Mouse (Mus musculus) intestine, postnatal 0 days (tissue): ENCODE measurements around the gene Nutf2-ps1. TPM values are rescaled to one million over a fixed set of nuclear protein-coding genes. Genes with fewer than 3 reads are reported as not detected.
A peak's percentile ranks its signal among the peaks of the same experiment; 100 is the strongest.

Experiments used
- ATAC-seq: fragments of 200-750 bp; cut with Nextera tagmentation; 2 replicates; pipeline ENCODE4 v1.8.0; 2017; ENCODE audit warnings: mild to moderate bottlenecking, moderate TSS enrichment, moderate library complexity
- H3K27ac ChIP-seq: fragments of 300-500 bp; sonication (generic); 2 replicates; pipeline ENCODE4 v1.5.1; 2014; ENCODE audit warnings: mild to moderate bottlenecking, low read depth, low read length, moderate library complexity
- H3K27me3 ChIP-seq: fragments of 300-500 bp; sonication (generic); replicated peaks from 2 replicates; pipeline ENCODE4 v1.6.1; 2014; ENCODE audit warnings: low read length, mixed read lengths; ENCODE audit not compliant: control insufficient read depth, insufficient read depth
- H3K36me3 ChIP-seq: fragments of 300-500 bp; sonication (generic); 2 replicates; pipeline ENCODE4 v1.6.1; 2014; ENCODE audit warnings: mild to moderate bottlenecking, moderate library complexity; ENCODE audit not compliant: control insufficient read depth, insufficient read depth
- H3K4me1 ChIP-seq: fragments of 300-500 bp; sonication (generic); replicated peaks from 2 replicates; pipeline ENCODE4 v1.6.1; 2014; ENCODE audit warnings: antibody characterized with exemption, low read length, mixed read lengths; ENCODE audit not compliant: control insufficient read depth, insufficient read depth
- H3K4me2 ChIP-seq: fragments of 300-500 bp; sonication (generic); replicated peaks from 2 replicates; pipeline ENCODE4 v1.6.1; 2014; ENCODE audit warnings: low read depth, mild to moderate bottlenecking, moderate library complexity
- H3K4me3 ChIP-seq: fragments of 300-500 bp; sonication (generic); 2 replicates; pipeline ENCODE4 v1.5.1; 2014; ENCODE audit warnings: low read depth, low read length
- H3K9ac ChIP-seq: fragments of 300-500 bp; sonication (generic); 2 replicates; pipeline ENCODE4 v1.6.1; 2014; ENCODE audit warnings: mild to moderate bottlenecking, low read depth, low read length
- H3K9me3 ChIP-seq: fragments of 300-500 bp; sonication (generic); 2 replicates; pipeline ENCODE4 v1.6.1; 2016; ENCODE audit warnings: mixed run types; ENCODE audit not compliant: control insufficient read depth
- CTCF ChIP-seq: sonication (generic); IDR thresholded peaks from 2 replicates; pipeline ENCODE4 v1.5.1; 2016; ENCODE audit warnings: low read depth, mild to moderate bottlenecking, control low read depth, antibody characterized with exemption, moderate library complexity
- WGBS: fragments of 180-500 bp; shearing (Covaris S2); extraction: QIAGEN DNeasy Blood & Tissue Kit; methylation state at CpG from one replicate; pipeline ENCODE4 v1.1.7; 2014; 5-methylcytosine and 5-hydroxymethylcytosine counted together
- polyA plus RNA-seq: library from polyadenylated mRNA; unstranded; fragments of >200 nt; fragmentation: Nextera tagmentation; extraction: Ambion mirVana; gene quantifications from 2 replicates; pipeline ENCODE4 v1.2.1, GENCODE M21; 2015

The Nutf2-ps1 gene
- polyA plus RNA-seq, 1 experiment from 2014 or later: 125 TPM

DNA sequence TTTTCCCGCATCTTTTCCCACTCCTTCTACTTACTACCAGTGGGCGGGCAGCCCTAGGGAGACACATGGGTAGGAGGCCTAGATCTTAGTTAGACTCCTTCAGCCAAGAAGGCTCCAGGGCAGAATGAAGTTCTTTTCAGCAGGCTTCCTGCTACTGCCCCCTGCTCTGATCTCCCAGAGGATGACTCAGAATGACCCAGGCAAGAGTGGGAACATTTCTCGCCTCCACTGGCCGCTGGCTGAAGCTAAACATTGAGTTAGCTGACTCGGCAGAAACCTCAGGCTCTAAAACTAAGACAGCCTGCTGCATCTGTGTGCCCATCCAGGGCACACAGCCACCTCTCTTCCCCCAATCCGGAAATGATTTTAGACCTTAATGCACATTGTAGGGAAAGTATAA, 36.1 kb downstream of the Nutf2-ps1 start:
- no peak overlapping the region for H3K9ac ChIP-seq
- H3K9me3 ChIP-seq: no peaks in the 10 kb centered on the region
- H3K27ac ChIP-seq: no peak overlapping the region
- H3K27me3 ChIP-seq: no peaks in the 10 kb centered on the region
- H3K4me1 ChIP-seq: peaks cover 4% of the 10 kb centered on the region; the same call in 1 of the 2 replicates
- no peaks in the 10 kb centered on the region for H3K36me3 ChIP-seq
- WGBS: 62% methylated on average over 6 of the region's 6 CpGs
- 0 out of 2 replicates have a peak, but pooled peaks have one; percentile 5 for TF ChIP-seq CTCF
- no peak for ATAC-seq
- no peak overlapping the region for H3K4me2 ChIP-seq
- H3K4me3 ChIP-seq: no peak overlapping the region

DNA sequence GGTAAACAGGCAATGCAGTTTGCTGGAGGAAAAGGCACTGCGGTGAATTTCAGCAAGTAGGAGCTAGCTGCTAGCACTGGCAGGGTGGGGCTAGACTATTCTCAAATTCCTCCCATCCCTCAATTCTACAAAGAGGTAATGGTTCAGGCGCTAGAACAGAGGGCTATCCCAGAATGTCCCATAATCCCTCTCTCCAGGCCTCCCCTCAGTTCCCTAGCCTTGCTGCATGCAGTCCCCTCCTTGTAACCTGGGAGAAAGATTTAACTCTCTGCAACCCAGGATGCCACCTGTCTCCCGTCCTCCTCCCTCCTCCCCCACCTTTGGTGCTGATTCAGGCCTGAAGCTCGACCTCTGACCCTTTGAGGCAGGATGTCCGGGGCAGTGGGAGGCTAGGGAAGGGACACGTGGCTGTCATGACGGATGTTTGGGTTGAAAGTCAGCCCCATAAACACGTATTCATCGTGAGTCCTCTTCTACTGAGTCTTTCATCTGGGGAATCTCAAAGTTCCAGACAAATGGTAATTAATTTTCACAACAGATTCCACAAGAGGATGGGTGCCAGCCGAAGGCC, 36.6 kb downstream of the Nutf2-ps1 start:
- no peaks in the 10 kb centered on the region for H3K9me3 ChIP-seq
- H3K9ac ChIP-seq: no peak overlapping the region
- H3K27me3 ChIP-seq: no peaks in the 10 kb centered on the region
- TF ChIP-seq CTCF: no peak
- no peak overlapping the region for H3K4me2 ChIP-seq
- no peak for ATAC-seq
- H3K4me1 ChIP-seq: peaks cover 4% of the 10 kb centered on the region; the same call in 1 of the 2 replicates
- WGBS: 42% methylated on average over 10 of the region's 10 CpGs
- H3K27ac ChIP-seq: no peak overlapping the region
- H3K36me3 ChIP-seq: no peaks in the 10 kb centered on the region
- no peak overlapping the region for H3K4me3 ChIP-seq

DNA sequence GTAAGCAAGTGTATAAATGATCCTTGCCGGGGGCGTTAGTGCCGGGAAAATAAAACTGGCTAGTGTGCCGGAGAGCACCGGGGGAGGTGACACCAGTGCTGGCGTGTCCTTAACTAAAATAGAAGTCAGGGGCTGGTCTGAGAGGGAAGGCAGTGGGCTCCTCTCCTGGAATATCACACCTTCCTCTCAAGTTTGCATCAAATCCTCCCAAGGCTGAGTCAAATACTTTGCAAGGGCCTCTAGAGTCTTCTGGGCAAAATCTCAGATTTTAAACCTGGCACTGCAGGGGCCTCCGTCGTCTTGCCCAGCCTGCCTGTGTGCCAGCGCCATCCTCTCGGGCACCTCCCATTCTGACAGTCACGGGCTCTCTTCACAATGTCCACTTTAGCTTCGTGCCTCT, 37.9 kb downstream of the Nutf2-ps1 start:
- ATAC-seq: no peak
- no peak for TF ChIP-seq CTCF
- no peak overlapping the region for H3K4me2 ChIP-seq

DNA sequence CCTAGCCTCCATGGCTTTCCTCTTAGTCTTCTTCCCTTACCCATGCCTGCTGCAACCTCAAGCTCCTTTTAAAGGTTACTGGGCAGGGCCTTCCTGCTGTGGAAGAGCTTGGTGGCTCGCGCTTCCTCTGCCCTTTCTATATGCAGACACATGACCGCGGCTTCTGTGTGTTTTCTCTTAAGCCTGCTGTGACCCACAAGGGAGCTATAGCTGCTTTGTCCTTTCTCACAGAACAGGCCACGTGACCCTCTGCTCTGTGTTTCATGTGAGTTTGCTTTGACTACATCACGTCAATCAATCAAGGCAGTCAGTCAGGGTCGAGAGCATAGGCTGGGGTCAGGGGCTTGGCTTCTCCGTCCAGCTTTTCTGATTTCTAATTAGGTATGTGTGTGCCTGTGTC, 41.3 kb downstream of the Nutf2-ps1 start:
- H3K4me2 ChIP-seq: no peak overlapping the region
- H3K36me3 ChIP-seq: peaks cover 9% of the 10 kb centered on the region; the same call in 1 of the 2 replicates
- no peak overlapping the region for H3K4me3 ChIP-seq
- 0 out of 2 replicates have a peak, but pooled peaks cover 2% of the 10 kb centered on the region for H3K4me1 ChIP-seq
- H3K27ac ChIP-seq: no peak overlapping the region
- H3K9ac ChIP-seq: no peak overlapping the region
- no peaks in the 10 kb centered on the region for H3K27me3 ChIP-seq
- H3K9me3 ChIP-seq: no peaks in the 10 kb centered on the region
- 59% methylated on average over 8 of the region's 8 CpGs for WGBS
- ATAC-seq: no peak
- TF ChIP-seq CTCF: no peak

More for the DNA sequence above, 37.9 kb downstream of the Nutf2-ps1 start:
- H3K36me3 ChIP-seq: no peaks in the 10 kb centered on the region
- 76% methylated on average over 12 of the region's 12 CpGs for WGBS
- no peaks in the 10 kb centered on the region for H3K9me3 ChIP-seq
- no peaks in the 10 kb centered on the region for H3K27me3 ChIP-seq
- no peak overlapping the region for H3K4me3 ChIP-seq
- H3K9ac ChIP-seq: no peak overlapping the region
- no peak overlapping the region for H3K27ac ChIP-seq
- H3K4me1 ChIP-seq: 0 out of 2 replicates have a peak, but pooled peaks cover 4% of the 10 kb centered on the region

DNA sequence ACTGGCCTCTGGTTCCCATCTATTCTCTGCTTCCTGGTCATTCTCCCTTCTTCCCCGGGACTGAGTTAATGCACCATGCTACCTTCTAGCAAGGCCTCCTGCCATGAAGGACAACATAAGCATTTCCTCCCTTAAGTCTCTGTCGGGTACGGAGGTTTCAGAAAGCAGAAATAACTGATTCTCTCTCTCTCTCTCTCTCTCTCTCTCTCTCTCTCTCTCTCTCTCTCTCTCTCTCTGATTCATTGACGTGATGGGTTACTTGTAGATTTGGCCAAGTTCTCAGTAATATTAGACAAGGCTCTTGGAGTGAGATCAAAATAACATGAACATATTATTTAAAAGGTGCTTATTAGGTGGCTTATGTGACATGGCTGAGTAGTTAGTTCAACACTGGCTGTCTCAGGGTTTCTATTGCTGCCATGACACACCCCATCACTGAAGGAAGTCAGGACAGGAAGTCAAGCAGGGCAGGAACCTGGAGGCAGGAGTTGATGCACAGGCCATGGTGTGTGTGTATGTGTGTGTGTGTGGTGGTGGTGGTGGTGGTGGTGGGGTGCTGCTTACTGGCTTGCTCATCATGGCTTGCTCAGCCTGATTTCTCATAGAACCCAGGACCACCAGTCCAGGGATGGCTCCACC, 43.8 kb downstream of the Nutf2-ps1 start:
- Histone ChIP-seq H3K4me3 (no peak overlapping the region), H3K9ac (no peak overlapping the region), H3K27ac (no peak overlapping the region), H3K4me1 (no peaks in the 10 kb centered on the region), H3K4me2 (no peak overlapping the region), H3K27me3 (no peaks in the 10 kb centered on the region), H3K36me3 (peaks cover 29% of the 10 kb centered on the region), H3K9me3 (no peaks in the 10 kb centered on the region)
- ATAC-seq: no peak
- WGBS: 67% methylated on average over 4 of the region's 4 CpGs
- TF ChIP-seq CTCF: no peak

DNA sequence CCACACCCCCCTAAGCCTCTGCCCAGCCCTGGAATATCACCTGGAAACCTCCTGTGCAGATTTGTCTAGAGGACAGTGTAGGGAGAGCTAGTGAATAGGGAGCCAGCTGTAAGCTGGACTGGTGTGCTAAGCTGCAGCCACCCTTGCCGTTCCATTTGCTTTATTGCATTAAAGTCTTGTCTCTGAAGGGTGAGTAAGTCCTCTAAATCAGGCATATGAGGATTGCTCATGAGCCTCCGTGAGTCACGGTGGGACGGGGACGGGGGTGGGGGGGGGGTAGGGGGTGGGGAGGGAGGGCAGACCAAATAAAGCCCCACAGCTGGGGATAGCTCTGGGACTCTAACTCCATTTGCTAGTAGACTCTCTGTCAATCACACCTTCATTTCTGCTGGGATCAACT, 45.3 kb downstream of the Nutf2-ps1 start:
- WGBS: 57% methylated on average over 5 of the region's 5 CpGs

More for the DNA sequence above, 45.3 kb downstream of the Nutf2-ps1 start:
- Histone ChIP-seq H3K4me2 (no peak overlapping the region), H3K9ac (no peak overlapping the region), H3K9me3 (no peaks in the 10 kb centered on the region), H3K27ac (no peak overlapping the region), H3K36me3 (peaks cover 38% of the 10 kb centered on the region), H3K4me1 (0 out of 2 replicates have a peak, but pooled peaks cover 6% of the 10 kb centered on the region), H3K27me3 (no peaks in the 10 kb centered on the region), H3K4me3 (no peak overlapping the region)
- no peak for TF ChIP-seq CTCF
- no peak for ATAC-seq
